Mouse (Mus musculus): ENCODE measurements around the gene Itga5. TPM values are rescaled to one million over a fixed set of nuclear protein-coding genes. Genes with fewer than 3 reads are reported as not detected.
A peak's percentile ranks its signal among the peaks of the same experiment; 100 is the strongest.

Gene Itga5
- total RNA-seq, 2 experiments from 2014 or later, result 22.5 to 25.7 TPM

DNA sequence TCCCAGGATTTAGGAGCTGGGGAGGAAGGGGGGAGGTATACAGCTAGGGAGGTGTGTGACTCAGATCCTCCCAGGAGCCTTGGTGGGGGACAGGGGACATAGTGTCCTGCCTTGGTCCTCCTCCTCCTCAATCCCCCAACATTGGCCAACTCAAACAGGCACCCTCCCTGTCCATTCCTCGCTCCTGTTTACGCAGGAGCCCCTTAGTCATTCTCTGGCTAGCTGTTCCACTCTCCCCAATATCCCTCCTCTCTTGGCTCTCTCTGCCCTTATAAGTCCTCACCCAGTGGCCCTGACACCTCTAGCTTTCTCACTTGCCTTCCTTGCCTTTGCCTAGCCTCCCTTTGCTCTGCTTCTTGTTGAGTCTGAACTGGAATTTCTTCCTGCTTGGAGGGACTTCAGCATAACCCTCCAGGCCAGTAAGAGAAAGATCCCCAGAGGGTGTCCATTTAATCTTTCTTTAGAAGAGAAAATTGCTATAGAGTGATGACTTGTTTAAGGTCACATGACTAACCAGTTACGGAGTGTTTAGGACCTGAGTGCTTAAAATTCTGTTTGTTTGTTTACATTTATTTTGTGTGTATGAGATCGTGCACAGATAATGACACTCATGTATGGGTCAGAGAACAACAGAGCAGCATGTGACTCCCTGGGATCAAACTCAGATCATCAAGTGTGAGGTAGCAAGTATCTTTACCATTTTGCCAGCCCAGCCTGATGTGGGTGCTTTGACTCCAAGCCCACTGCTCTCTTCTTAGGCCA lies 1.8 kb upstream of the Itga5 start:
- intact Hi-C loops (cut with DNase I; ENCODE audit: low total_unique reads), result no loop called here
- no peak for DNase-seq

DNA sequence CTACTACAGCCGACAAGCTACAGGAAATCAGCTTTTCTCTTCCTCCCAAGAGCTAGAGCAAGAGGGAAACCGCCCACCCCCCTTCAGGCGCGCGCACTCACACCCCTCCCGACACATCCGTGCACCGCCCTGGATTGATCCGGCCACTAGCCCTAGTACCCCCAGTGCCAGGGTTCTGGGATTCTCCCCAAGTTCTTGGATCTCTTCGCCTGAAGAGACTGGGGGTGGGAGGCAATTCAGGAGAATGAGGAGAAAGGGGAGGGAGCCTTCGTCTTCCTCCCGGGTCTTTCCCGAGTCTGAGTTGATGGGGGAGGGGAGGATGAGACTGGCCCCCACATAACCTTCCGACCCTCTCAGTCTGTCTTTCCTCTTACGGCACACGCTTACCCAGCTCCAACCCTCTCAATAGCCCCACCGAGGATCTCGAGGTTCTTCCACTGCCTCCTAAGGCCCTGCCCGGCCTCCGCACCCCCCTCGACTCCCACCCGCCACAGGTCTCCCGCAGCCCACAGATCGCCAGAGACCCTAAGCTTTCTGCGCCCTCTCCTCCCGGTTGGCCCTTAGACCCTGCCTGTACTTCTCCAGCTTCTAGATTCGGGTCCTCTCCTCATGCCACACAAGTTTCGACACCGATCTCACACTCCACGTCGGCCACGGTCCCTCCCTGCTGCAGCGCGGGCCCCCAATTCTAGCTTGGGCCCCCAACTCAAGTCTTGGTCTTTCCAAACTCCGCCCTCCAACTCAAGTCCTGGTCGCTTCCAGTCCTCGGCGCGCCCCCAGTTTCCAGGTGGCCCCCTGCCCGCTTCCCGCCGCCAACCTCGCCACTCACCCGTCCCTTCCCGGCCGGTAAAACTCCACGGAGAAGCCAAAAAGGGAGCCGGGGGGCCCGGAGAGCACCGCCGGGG lies 840 bp downstream of the Itga5 start:
- intact Hi-C loops (cut with DNase I; ENCODE audit: low total_unique reads), result no loop called here
- peak; percentile 59 for DNase-seq

DNA sequence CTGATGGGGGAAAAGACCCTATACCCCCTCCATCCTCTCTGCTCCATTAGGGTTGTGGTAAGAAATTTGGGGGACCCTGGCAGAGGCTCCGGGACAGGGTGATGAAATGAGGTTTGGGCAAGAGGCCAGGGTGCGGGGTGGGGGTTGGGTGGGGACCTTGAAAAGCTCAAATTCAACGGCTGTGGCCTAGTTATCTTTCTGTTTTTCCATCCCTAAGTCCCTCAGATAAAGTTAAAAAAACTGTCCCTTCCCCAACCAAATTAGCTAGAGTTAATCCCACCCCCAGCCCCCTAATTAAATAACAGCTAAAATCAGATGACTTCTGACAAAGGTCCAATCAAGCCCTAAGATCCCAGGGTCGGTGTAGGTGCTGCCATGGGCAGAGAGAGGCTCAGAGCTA lies 1.8 kb downstream of the Itga5 start:
- intact Hi-C loops (cut with DNase I; ENCODE audit: low total_unique reads), result no loop called here
- no peak for DNase-seq

DNA sequence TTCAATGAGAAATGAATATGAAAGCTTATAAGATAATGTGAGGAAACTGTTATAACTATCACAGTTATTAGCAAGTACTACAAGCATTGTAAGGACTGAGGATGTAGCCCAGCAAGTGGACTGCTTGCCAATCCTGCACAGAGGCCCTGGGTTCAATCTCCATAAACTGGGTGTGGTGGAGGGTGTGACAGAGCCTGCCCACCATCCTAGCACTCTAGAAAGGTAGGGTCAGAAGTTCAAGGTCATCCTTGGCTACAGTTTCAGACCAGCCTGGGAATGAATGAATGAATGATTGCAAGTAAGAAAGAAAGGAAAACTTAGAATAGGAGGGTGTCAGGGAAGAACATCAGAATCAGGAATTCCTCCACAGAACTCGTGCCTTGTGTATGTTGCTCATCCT lies 2.8 kb downstream of the Itga5 start:
- DNase-seq, result no peak
- intact Hi-C loops (cut with DNase I; ENCODE audit: low total_unique reads), result no loop called here

DNA sequence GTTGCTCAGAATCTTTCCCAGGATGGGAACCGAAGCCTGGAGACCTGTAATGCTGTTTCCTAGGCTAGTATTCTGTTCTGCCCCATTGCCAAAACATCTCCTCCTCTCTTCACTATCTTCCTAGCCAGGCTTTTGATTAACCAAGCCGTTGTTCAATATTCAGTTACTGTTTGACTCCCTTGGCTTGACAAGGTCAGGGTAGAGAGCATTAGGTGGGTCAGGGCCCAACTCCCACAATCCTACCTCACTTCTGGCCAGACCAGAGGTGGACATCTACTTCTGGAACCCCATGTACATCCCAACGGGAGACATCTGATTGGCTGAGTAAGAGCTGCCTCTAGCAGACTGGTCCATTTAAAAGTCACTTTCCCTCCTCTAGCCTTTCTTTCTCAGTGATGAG lies 3.6 kb downstream of the Itga5 start:
- DNase-seq, result no peak
- intact Hi-C loops (cut with DNase I; ENCODE audit: low total_unique reads), result no loop called here

DNA sequence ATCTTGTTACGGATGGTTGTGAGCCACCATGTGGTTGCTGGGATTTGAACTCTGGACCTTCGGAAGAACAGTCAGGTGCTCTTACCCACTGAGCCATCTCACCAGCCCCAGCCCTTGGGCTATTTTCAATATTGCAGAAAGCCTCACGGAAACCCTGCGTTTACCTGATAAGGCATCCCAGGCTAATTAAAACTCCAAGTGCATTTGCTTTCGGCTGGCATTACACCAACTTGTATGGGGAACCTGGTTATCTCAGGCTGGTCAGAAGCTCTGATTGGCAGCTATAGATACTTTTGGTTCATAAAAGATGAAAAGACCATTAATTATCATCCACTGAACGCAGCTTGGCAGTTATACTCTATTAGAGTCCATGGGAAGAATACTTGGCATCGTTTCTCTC lies 4.2 kb downstream of the Itga5 start:
- intact Hi-C loops (cut with DNase I; ENCODE audit: low total_unique reads), result no loop called here

DNA sequence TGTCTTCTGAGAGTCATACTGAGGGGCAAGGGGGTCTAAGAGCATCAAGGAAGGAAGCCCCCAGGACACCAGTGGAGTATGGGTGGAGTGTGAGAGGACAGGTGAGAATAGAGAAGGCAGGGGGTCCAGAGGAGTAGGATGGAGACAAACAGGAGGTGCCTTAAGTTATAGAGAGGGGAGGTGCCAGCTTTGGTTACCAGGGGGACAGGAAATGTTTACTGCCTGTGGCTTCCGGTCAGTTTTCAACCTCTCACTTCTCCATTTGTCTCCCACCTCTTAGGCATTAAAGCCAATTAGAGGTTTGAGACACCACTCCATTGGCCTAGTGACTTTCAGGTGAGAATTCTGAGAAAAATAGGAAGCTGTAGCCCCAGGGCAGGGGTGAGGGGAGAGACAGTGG lies 5.3 kb downstream of the Itga5 start:
- intact Hi-C loops (cut with DNase I; ENCODE audit: low total_unique reads), result no loop called here
- no peak for DNase-seq

More for the DNA sequence above, 4.2 kb downstream of the Itga5 start:
- DNase-seq, result no peak

DNA sequence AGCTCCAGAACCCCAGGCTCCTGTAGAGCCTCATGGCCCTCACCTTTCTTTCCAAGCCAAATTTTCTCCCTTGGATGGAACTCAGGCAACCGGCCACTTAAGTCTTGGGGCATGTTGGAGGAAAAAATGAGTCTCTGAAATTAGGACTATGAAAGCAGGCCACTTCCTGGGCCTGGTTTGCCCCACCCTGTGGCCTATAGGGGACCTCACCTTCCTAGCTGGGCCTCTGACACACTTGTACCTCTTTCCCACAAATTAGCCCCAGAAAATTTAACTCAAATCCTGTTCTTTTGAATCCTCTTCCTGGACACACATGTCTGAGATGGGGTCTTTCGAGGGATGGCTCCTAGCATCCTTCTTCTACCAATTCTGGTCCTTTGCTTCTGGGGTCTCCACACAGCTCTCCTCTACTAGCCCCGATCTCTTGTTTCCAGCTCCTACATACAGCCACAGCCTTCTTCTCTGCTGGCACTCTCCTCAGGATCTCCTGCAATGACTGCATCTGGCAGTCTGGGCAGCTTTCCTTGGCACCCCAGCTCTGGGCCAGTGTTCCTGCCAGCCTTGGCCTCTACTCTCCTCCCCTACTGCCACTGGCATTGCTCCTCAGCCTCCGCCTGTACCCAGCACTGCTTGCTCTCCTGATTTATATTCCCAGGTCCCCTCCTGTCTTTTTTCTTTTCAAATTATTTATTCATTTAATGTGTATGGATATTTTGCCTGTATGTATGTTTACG lies 6.5 kb downstream of the Itga5 start:
- intact Hi-C loops (cut with DNase I; ENCODE audit: low total_unique reads), result no loop called here

DNA sequence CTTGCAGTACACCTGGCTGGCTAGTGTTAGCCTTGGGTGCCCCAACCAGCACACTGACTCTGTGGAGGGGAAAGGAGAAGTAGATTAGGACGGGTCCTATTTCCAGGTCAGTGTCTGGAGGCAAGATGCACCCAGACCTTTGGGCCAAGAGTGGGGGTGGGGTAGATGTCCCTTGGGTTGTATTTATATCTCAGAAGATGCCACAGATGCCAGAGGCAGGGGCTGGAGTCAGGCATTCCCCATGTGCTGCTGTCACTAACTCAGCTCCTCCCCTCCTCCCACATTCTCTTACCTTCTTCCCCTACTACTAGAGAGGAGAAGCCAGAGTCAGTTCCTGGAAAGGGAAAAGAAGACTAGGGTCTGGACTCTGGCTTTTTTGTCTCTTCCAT lies 7.4 kb downstream of the Itga5 start:
- peak; percentile 43 for DNase-seq
- intact Hi-C loops (cut with DNase I; ENCODE audit: low total_unique reads), result no loop called here

More for the DNA sequence above, 6.5 kb downstream of the Itga5 start:
- peak; percentile 79 for DNase-seq

DNA sequence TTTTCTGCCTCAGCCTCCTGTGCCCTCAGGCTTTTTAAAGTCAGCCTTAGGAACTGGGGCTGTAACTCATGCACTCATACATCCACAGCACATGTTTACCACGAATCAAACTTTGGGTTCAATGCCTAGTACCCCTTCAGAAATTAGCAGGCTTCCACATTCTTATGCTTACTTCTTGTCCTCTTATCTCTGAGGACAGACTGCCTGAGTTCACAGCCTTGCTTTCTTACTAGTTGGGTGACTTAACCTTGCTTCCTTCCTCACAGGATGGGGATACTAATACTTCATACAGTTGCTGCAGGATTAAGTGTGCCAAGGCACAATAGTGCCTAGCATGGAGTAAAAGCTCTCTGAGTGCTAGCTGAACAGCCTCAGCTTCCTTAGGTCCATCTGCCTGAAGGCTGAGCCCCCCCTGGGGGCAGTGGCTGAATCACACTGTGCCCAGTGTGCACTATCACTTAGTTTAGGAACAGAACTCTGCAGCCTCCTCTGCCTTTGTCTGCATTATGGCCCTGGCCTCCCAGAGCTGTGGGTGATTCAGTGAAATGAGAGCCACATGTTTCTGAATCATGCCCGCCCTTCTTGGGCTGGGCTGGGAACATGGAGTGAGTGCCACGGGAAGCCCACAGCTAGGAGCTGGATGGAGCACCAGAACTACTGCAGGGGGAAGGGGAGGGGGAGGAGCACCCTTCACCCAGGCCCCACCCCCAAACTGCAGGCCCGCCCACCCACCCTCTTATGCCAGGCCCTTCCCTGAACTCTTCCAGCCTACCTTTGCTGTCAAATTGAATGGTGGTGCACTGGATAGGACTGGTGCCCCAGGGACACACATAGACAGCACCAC lies 8.1 kb downstream of the Itga5 start:
- intact Hi-C loops (cut with DNase I; ENCODE audit: low total_unique reads), result no loop called here
- no peak for DNase-seq

DNA sequence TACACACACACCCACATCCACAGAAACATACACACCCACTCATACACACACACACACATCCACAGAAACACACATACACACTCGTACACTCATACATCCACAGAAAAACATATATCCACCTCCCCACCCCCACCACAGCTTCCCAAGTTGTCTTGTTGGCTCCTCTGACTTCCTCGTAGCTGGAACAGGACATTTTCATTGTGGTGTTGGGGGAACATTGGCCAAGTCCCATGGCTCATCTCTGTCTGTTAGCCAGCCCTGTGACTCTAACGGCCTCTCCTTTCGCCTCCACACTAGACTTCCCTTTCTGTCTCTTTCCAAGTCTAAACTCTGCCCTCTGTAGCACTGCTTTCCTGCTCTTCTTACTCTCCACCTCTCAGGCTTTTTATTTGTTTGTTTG lies 8.7 kb downstream of the Itga5 start:
- no peak for DNase-seq
- intact Hi-C loops (cut with DNase I; ENCODE audit: low total_unique reads), result no loop called here

DNA sequence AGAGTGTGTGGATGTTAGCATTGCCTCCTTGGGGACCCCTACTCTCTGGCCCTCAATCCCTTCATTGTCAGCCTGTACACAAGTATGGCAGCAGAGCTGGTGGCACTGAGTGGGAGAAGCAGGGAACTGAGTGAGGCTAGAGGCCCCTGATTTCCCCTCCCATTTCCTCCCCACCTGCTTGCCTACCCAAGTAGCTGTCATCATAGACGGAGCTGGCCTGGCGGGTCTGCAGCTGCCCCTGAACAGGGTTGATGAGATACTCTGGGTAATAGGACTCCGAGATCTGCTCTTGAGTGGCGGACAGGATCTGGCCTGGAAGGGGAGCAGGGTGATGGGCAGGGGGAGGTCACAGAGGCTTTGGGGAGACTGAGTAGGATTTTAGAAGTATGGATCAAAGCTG lies 10.4 kb downstream of the Itga5 start:
- no peak for DNase-seq
- intact Hi-C loops (cut with DNase I; ENCODE audit: low total_unique reads), result no loop called here

DNA sequence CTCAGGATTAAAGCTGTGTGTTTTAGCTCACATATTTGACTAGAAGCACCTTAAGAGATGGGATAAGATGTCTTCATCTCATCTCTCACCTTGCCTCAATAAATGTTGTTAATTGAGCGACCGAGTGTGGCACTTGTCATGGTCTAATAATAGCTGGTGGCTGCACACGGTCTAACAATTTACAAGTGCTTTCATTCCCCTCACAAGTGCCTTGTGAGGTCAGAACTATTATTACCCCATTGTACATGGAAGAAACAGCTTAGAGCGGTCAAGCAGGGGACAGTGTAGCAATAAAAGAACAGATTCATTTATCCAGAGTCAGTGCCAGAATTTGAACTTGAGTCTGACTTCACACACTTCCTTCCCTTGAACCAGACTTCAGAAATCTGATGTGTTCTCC lies 11.1 kb downstream of the Itga5 start:
- intact Hi-C loops (cut with DNase I; ENCODE audit: low total_unique reads), result no loop called here
- DNase-seq, result no peak

DNA sequence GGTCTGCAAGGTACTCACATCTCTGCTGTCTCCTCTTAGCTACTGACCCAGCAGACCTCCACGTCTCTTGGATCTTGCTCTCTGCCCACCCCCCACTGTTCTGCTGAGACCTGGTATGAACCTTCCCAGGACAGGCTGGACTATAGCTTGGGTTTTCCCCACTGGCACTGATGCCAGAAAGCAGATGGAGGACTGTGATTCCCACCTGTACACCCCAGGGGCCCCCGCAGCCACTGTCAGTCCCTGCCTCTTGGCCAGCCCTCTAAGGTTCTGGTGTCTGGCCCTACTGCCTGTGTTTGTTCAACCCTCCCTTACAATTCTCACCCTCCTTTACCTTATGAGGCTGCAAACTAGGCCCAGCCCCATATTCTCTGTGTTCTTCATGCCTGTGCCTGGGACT lies 11.9 kb downstream of the Itga5 start:
- intact Hi-C loops (cut with DNase I; ENCODE audit: low total_unique reads), result loop anchor here (5.0 kb wide), 1 partner anchor 33 kb away; no protein-coding TSS in a partner anchor
- DNase-seq, result no peak

DNA sequence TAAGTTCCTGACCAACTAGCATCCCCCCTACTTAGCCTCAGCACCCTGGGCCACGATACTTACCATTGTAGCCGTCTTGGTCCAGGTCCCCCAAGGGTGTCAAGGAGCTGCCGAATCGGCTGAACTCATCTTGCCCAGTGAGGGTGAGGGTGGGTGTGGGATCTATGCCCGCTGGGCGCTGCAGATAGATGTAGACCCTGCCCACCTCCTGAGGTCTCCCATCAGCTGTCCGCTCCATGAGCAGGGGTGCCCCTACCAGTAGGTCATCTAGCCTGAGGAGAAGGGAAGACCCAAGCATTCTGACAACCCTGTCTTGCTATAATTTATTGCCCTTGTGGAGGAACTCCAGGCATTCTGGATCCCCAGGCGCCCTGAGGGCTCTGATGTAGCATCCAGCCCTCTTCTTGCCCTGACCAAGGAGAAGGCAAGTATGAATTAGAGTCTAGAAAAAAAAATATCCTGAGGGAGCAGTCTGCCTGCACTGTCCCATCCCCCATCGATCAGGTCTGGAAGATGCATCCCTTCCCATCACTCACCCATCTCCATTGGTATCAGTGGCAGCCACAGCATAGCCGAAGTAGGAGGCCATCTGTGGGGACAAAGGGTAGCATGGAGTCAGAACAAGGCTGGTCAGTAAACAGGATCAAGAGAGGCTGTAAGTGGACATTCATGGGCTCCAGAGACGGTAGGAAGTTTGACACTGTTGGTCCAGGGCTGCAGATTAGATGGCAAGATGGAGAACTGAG lies 12.9 kb downstream of the Itga5 start:
- DNase-seq, result no peak
- intact Hi-C loops (cut with DNase I; ENCODE audit: low total_unique reads), result loop anchor here (5.0 kb wide), 1 partner anchor 34 kb away; no protein-coding TSS in a partner anchor

DNA sequence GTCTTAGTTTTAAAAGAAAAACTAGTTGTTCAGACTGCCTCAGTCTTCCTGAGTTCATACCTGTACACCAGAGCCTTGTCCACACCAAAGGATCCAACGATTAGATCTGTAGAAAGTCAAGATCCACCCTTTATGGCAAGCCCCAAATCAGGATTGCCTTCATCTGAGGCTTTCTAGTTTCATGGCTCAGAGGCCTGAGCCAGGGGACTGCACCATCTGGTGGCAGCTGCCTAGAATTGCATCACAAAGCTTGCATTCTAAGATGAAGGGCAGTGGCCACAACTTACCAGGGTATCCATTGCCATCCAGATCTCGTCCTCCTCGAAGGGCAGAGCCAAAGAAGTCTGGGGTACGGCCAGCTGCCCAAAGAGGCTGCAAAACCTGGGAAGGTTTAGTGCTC lies 13.7 kb downstream of the Itga5 start:
- intact Hi-C loops (cut with DNase I; ENCODE audit: low total_unique reads), result loop anchor here (5.0 kb wide), 1 partner anchor 34 kb away; no protein-coding TSS in a partner anchor
- peak; percentile 54 for DNase-seq

DNA sequence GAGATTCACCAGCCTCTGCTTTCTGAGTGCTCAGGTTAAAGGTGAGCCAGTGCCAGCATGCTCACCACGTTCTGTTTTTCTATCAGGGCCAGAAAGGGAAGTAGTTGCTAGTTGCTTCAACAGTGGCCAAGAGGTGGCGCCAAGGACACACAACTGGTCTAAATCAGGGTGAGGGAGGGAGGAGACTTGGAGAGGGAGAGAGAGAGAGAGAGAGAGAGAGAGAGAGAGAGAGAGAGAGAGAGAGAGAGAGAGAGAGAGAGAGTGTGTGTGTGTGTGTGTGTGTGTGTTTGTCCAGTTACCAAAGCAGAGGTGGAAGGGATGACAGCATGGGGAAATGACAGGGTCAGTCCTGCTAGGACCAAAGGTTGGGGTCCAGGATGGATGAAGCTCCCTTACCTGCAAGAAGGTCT lies 19.3 kb downstream of the Itga5 start:
- peak; percentile 71 for DNase-seq
- intact Hi-C loops (cut with DNase I; ENCODE audit: low total_unique reads), result no loop called here

DNA sequence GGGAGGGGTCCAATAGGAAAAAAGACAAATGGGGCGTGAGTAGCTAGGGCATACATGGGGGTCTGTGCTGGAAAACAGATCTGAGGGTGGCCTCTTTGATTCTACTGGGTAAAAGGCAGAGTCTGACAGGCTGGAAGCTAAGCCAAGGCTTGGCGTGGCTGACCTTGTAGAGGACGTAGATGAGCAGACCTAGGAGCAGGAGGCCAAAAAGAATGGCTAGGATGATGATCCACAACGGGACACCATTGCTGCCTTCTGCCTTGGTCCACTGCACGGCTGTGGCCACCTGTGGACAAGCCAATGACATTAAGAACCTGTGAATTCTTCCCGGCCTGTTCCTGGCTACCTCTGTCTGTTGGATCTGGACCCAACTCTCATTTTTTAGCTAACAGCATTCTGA lies 20.8 kb downstream of the Itga5 start:
- intact Hi-C loops (cut with DNase I; ENCODE audit: low total_unique reads), result no loop called here
- no peak for DNase-seq
